Mouse (Mus musculus) lung, adult 2 months (tissue): ENCODE data around the gene S100a3.

Source experiments
- CTCF ChIP-seq: fragments of 200-500 bp; IDR thresholded peaks from 2 replicates; pipeline ENCODE4 v1.5.1; 2011; ENCODE audit warnings: mild to moderate bottlenecking, low read length, control low read depth; ENCODE audit not compliant: insufficient read depth
- POLR2A ChIP-seq: fragments of 200-500 bp; IDR thresholded peaks from 2 replicates; pipeline ENCODE4 v1.6.1; 2011; ENCODE audit warnings: low read depth, mild to moderate bottlenecking, control low read depth, low read length, borderline replicate concordance; ENCODE audit errors: extremely low read depth

GRCm38 (mm10) chr3:90596810-90597209 lies 36.4 kb downstream of the S100a3 start:
- TF ChIP-seq CTCF = no peak
- no peak for TF ChIP-seq POLR2A
